Mouse (Mus musculus): ENCODE data around the gene Cfap100. TPM values are rescaled to one million over a fixed set of nuclear protein-coding genes. Genes with fewer than 3 reads are reported as not detected.
A peak's percentile ranks its signal among the peaks of the same experiment; 100 is the strongest.

The Cfap100 gene
- total RNA-seq, 2 experiments from 2014 or later = not detected

DNA sequence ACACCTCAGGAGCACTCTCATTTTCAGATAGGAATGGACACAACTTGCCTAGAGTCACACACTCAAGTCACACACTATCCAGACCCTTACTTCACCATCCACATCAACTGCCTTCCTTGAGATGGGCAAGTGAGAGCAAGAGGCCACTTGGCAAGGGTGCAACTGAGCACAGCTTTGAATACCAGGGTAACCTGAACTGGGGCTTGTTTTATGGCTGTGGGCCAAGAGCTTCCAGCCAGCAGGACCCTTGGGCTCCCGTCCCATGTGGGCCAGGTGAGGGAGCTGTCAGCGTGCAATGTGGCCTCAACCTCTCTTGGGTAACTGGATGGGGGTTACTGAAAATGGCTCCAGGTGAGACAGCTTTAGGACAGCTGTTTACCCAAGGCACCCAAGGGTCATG is 28.8 kb upstream of the Cfap100 start:
- no peak for DNase-seq

DNA sequence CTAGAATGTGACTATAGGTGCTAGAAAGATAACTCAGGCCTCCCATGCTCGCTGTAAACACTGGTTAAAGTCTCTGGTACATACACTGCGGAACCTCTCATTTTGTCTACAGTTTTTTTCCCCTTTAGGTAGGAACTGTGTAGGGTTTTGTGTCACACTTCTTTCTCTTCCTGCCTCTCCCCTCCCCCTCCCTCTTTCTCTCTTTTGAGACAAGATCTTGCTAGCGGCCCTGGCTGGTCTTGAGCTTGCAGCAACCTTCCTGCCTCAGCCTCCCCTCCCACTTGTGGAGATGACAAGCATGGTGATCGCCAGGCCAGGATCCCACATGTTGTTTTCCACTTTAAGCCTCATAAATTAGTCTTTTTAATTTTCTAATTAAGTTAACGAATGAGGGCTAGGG is 25.2 kb upstream of the Cfap100 start:
- no peak for DNase-seq

DNA sequence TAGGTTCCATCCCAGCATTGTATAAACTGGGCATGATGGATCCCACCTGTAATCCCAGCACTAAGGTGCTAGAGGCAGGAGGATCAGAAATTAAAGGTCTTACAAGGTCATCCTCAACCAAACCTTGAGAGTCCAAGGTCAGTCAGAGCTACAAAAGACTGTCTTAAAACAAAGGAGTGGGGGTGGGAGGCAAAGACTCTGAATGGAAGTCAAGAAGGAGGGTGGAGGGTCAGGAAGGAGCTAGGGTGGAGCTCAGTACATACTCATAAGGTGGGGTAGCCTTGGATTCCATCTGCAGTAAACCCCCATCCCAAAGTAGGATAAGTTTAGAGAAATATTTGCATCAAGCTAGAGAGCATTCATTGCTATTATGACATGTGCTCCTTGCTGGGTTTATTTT is 24.0 kb upstream of the Cfap100 start:
- no peak for DNase-seq

DNA sequence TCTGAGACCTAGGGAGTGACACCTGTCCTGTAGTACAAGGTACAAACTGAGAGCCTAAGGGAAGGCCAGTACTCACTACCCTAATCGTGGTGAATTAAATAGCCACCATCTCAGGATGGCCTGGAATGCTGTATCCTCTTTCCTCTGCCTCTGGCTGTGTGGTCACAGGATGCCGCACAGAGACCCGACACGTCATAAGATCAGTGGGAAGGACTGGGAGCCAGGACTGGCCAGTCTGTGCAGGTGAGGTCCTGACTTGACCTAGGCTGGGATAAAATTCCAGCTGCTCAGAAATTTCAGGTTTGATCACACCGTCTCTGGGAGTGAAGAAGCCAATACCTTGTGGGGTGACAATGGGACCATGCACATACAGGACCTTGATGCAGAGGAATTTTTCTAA is 22.9 kb upstream of the Cfap100 start:
- no peak for DNase-seq

GRCm38 (mm10) chr6:90450697-90451096 is 22.1 kb upstream of the Cfap100 start:
- DNase-seq = peak; percentile 82

DNA sequence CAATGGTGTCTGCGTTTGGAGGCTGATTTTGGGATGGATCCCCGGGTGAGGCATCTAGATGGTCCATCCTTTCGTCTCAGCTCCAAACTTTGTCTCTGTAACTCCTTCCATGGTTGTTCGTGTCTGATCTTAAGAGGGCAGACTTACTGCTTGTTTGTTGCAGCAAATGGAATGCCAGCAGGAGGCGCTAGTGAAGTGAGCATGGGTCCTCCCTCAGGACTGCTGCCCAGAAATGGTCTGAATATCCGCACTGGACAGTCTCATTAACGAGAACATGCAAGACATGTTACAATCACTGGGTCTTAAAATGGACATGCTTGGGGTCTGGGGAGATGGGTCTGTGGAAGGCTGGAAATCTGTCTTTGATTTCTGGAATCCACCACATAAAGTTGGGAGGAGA is 21.6 kb upstream of the Cfap100 start:
- DNase-seq = peak; percentile 95

DNA sequence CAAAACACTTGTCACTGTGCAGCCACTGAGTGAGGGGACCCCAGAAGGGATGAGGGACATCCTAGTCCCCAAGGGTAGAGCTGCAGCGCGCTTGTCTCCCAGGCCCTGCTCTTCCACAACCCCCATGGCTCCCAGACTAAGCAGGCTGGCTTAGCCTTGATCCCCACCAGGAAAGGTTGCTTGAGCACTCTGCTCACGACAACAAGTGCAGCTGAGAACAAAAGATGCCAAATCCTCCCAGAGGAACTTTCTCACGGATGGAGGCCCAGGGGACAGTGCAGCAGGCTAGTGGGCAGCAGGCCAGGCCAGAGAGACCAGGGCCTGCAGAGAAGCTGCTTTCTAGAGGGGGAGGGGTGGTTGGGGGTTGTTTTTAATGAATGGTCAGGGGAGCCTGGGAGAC is 18.3 kb upstream of the Cfap100 start:
- DNase-seq = no peak

DNA sequence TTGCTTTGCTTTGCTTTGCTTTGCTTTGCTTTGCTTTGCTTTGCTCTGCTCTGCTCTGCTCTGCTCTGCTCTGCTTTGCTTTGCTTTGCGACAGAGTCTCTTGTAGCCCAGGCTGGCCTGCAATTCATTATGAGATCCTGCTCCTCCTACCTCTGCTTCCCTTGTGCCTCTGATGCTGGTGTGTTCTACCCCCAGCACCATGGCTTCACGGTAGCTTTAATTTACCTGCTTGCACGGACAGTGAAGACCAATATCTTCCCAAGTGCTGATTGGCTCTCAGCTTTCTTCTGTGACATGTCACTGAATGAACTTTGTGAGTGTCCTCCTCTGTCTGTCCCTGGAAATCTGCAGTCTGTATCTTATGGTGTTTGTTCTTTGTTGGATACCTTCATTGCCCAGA is 8.4 kb upstream of the Cfap100 start:
- no peak for DNase-seq

DNA sequence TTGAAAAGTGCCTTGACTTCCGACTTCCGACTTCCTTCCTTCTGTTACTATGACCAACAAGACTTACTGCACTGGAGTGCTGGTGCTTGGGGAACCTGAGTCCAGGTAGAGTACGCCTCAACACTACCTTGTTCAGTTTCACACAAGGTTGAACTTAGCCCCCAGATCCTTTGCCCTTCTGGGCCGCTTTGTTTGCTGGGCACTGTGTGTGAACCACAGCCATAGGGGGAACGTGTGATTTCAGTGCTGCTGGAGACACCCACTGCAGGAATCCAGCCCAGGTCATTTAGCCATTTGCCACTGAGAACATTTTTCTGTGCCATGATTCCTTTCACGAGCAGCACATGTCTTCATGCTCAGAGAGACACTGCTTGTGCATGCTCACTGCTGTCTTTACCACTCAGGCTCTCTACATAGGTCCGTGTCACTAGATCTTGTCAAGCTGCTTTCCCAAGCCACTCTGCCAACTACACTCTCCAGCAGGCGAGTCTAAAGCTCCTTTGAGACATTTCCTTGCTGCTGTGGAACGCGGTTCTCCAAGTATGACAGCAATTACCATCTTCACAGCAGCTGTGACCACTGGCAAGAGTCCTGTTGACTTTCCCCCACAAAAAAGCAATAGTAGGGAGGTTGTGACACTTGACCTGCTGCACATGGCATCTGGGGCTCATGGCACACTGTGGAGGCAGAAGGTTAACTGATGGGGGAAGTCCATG is 7.8 kb upstream of the Cfap100 start:
- DNase-seq = no peak

DNA sequence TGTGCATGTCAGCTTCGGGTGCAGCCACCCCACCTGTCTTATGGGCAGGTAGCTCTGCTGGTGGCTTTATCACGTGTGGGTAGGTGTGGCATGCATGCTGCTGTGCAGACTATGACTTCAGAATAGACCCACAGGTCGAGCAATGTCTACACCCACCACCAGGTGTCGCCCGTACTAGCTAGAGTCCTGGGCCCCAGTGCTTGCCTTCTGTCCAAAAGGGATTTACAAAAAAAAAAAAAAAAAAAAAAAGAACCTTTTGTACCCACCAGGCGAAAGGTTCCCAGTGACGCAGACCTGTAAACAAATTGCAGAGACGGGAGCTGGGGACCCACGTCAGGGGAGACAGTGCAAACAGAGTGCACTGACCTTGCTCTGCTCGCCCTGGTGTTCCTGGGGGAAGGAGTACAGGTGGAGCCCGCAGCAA is 6.6 kb upstream of the Cfap100 start:
- peak; percentile 89 for DNase-seq

- no peak for DNase-seq
Measured at GRCm38 (mm10) chr6:90434687-90435086, 6.1 kb upstream of the Cfap100 start.

GRCm38 (mm10) chr6:90431487-90431886 is 2.9 kb upstream of the Cfap100 start:
- DNase-seq = peak; percentile 42

- DNase-seq = no peak
Measured at GRCm38 (mm10) chr6:90429911-90430310, 1.3 kb upstream of the Cfap100 start.

DNA sequence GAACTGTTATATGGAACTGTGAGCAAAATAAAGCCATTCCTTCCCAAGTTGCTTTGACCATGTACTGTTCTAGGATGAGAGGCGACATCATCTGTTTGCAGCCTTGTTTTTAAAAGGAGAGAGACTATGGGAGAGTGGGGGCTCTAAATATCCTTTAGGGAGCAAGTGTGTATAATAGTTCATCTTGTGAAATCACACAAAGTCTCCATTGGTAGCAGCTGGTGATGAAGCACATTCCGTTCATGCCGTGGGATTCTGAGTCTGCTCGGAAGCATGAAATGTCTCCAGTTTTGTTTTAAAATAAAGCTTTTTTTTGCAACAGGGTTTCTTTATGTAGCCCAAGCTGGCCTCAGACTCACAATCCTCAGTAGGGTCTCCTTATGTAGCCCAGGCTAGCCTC is 2.6 kb downstream of the Cfap100 start:
- DNase-seq = no peak

- no peak for DNase-seq
Measured at GRCm38 (mm10) chr6:90425361-90425760, 3.2 kb downstream of the Cfap100 start.

- DNase-seq = peak; percentile 84
Measured at GRCm38 (mm10) chr6:90422565-90422964, 6.0 kb downstream of the Cfap100 start.

- no peak for DNase-seq
Measured at GRCm38 (mm10) chr6:90411926-90412325, 16.7 kb downstream of the Cfap100 start.

GRCm38 (mm10) chr6:90410972-90411371 is 17.6 kb downstream of the Cfap100 start:
- DNase-seq = no peak

- no peak for DNase-seq
Measured at GRCm38 (mm10) chr6:90408632-90409031, 20.0 kb downstream of the Cfap100 start.

DNA sequence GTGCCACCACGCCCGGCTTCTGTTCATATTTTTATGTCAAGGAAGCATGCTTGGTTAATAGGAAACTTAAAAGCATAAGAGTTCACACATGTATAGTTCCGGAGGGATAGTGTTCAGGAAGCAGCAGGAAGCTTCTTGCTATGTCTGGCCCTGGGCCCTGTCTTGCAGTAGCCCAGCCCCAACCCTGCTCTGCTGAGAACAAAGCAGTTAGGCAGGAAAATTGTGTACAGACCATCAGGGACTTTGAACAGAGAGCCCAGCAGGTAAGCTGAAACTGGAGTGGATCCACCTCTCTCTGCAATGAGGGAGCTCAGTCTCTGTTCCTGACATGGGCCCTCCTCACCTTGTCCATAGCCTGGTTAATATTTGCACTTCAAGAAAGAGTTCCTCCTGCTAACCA is 31.3 kb downstream of the Cfap100 start:
- DNase-seq = no peak

DNA sequence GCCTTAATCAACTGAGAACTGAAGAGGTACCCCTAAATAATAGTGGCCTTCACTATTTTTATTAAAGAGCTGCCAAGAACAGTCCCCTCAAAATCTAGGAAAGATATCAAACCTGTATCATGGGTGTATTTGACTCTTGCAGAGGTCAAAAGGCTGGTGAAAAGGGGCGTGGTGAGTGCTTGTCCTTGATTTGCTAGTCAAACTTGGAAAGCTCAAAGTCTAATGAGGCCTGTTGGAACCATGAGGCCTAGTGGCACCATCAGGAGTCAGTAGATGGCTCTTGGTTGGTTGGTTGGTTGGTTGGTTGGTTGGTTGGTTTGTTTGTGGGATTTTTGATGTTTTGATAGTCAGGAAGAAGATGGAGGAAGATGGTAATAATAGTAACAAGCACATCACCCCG is 32.8 kb downstream of the Cfap100 start:
- DNase-seq = no peak

DNA sequence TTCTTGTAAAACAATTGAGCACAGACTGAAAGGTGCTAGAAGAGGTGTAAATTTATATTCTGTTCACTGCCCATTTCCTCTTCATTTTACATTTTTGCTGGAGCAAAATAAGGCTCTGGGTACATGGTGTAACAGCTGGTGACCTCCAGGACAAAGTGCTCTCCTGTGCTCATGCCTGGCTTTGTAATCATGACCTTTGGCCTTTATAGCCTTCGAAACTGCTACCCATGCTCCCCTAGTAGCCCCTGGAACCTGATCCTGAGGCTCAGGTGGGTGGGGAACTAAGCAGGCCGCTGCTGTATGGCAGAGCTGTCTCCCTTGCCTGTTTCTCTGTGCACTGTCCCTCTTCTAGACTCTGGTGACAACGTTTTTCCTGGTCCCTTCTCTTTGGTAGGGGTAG is 34.6 kb downstream of the Cfap100 start:
- DNase-seq = no peak

DNA sequence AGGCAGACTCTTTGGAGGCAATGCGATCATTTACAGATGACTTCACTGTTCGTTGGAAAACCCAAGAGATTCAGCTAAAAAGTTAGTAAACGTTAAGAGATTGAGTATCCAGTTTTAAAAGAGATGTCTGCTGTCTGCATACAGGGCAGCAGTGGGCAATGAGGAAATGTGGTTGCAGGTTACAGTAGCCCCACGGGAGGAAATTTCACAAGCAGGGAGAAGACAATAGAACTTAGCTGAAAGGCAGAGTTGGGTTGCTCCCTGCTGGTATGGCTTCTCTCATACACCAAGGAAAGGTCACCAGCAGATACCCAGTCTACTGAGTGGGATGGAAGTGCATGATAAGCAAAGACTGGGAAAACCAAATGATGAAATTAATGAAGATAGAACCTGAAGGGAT is 38.0 kb downstream of the Cfap100 start:
- no peak for DNase-seq

DNA sequence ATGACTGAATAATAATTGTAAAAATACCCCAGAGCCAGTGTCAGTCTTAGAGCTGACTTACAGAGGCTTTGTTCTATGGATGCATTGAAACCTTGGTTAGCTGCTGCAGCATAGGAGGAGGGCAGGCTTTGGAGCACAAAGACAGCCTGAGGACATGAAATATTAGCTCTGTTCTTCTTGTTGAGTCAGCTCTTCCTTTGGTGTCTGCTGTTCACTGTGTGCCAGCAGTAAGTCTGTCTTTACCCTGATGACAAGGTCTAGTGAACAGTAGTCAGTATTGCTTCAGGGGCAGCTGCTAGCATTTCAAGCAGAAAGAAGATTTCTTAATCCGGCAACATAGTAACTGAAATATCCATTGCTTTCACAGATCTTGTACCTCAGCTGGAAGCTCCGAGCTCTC is 47.1 kb downstream of the Cfap100 start:
- no peak for DNase-seq

- no peak for DNase-seq
Measured at GRCm38 (mm10) chr6:90377708-90378107, 50.9 kb downstream of the Cfap100 start.

All from heart, postnatal 4 days (tissue).